Mouse (Mus musculus): ENCODE measurements around the gene Ceacam2.
A peak's percentile ranks its signal among the peaks of the same experiment; 100 is the strongest.
"Not testable (repeated sequence)": the region's sequence is repeated elsewhere in the genome, so short reads cannot be mapped to it uniquely, and the experiment has no call there.

Ceacam2 gene

DNA sequence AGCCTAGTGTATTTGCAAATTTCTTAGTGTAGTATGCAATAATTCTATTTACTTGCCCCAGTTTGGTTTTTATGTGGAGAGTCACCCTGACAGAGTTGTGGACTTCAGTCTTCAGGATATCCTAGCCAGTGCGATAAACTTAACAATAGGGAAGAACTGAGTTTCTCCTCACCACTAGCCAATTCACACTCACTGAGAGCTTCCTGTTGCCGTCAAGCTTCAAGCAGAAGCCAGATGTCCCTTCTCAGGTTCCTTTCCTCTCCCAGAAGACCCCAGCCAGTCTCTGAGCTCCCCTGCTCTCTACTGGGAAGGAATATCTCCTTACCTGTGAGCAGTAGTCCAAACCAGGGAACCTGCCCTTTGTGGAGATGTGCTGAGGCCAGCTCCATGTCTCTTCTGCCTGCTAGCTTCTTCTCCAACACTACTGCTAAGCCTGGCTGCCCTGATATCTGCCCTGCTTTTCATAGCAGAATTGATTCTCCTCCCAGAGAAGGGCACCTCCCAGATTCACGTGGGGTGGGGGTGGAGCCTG lies at the start of gene Ceacam2:
Gene Ceacam2 (minus strand): TSS at position 482 of the 532 bp plus-strand sequence.
- not testable (repeated sequence) for DNase-seq (ENCODE audit: low spot score)

GRCm38 (mm10) chr7:25585351-25586204 lies 45.9 kb upstream of the Ceacam2 start:
- DNase-seq (ENCODE audit: low spot score) = no peak

DNA sequence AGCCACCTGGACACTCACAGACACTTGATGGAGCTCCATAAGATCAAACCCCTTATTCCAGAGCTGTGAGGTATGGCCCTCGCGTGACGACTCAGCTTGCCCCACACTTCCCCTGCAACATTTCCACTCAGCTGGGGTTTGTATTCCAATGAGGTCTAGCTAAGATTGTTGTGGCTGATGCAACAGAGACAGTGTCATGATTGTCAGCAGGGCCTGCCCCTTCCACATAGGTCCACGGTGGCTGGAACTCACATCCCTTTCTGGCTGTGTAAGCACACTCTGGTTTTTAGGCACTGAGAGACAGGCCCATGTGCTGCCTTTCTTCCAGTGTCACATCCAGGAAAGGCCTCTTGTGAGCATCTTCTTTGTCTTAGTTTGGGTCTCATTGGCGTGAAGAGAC lies 45.0 kb upstream of the Ceacam2 start:
- no peak for DNase-seq (ENCODE audit: low spot score)

GRCm38 (mm10) chr7:25582301-25582810 lies 42.7 kb upstream of the Ceacam2 start:
- no peak for DNase-seq (ENCODE audit: low spot score)

- DNase-seq (ENCODE audit: low spot score) = no peak
These were observed 39.8 kb upstream of the Ceacam2 start for GRCm38 (mm10) chr7:25579441-25579840.

DNA sequence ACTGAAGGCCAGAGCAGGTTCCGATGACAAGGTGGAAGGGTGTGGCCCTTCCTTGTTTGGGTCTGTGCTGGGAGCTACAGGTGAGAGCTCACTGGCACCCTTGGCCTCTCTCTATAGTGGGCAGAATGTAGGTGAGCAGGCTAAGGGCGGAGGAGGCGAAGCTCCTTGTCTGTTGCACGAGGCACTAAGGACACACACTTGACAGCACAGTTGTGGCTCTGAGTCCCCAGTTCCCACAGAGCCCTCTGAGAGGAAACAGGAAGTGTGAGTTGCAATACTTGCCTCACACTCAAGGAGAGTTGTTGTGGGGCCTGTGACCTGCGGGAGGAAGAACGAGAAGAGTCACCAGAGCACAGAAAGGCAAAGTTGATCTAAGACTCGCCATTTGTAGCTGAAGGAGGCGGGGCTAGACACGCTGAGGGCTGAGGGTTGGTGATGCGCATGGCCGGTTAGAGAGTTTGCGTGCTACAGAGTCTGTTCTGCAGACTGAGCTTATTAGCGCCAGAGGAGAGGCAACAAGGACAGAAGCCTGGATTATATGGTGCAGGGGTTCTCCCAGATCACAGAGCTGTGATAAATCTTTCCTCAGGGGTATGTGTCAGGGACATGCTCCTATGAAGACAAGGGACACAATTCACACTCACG lies 37.3 kb upstream of the Ceacam2 start:
- not testable (repeated sequence) for DNase-seq (ENCODE audit: low spot score)

GRCm38 (mm10) chr7:25576308-25576707 lies 36.7 kb upstream of the Ceacam2 start:
- DNase-seq (ENCODE audit: low spot score) = not testable (repeated sequence)

DNA sequence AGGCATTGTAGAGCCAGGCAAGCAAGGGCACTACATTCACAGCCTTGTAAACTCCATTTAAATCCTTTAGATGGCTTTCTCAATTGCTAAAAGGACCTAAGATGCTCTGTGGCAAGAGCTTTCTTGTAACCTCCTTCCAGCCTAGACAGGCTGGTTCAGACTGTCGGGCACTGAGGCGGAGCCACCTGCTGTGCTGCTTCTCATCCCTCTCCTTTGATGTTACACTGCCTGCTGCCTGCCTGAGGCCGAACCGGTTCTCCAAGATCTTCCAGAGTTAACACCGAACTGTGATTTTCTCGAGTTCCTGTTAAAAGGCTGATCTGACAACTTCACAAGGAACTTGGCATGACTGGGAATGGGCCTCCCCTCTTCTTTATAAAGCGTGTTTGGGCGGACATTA lies 36.2 kb upstream of the Ceacam2 start:
- DNase-seq (ENCODE audit: low spot score) = no peak

- no peak for DNase-seq (ENCODE audit: low spot score)
These were observed 35.4 kb upstream of the Ceacam2 start for GRCm38 (mm10) chr7:25575105-25575504.

- DNase-seq (ENCODE audit: low spot score) = not testable (repeated sequence)
These were observed 34.1 kb upstream of the Ceacam2 start for GRCm38 (mm10) chr7:25573806-25574205.

- no peak for DNase-seq (ENCODE audit: low spot score)
These were observed 29.1 kb upstream of the Ceacam2 start for GRCm38 (mm10) chr7:25568721-25569120.

DNA sequence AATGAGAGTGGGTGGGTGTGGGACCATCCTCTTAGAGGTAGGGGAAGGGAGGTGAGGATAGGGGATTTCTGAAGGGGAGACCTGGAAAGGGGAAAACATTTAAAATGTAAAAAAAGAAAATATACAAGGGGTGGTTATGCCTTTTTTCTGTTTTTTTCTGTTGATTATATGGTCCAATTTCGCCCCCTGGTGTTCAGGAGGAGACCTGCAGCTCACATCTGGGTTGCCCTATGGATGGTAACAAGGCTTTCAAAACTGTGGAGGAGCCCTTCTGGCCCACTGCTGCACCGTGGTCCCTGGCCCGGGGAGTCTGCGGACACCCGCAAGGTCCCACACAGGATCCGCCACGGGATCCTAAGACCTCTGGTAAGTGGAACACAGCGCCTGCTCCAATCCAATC lies 1.8 kb upstream of the Ceacam2 start:
- DNase-seq (ENCODE audit: low spot score) = peak; percentile 14

- DNase-seq (ENCODE audit: low spot score) = not testable (repeated sequence)
These were observed 297 bp upstream of the Ceacam2 start for GRCm38 (mm10) chr7:25539954-25540353.

GRCm38 (mm10) chr7:25530837-25531236 lies 8.8 kb downstream of the Ceacam2 start:
- DNase-seq (ENCODE audit: low spot score) = no peak

DNA sequence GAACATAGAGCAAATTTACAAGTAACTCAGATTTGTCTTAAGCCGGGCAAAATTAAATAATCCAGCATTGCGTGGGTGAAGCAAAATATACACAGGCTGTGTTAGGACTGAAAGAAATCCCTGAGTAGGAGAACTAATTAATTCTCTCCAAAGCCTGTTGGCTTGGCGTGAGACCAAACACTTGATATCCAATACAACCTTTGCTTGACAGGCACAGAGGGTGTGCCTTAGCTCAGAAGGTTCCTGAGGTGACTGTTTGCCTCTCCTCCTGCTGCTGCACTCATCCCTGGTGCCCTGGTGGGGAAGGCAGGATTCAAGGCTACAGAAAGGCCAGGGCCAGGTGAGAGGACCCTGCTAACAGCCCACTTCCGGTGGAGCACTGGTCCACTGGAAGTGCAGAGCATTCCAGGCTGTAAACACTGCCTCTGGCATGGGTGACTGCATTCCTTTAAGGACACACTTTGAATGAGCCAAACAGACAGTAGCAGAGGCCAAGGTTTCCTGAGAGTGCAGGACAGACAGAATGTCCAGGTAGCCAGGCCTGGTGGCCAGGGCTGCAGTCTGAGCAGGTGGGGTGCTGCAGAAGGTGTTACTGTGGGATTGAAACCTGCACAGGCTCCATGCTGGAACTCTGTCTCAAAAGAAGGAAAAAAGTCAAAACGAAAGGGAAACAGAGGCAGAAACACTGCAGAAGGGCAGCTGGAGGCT lies 23.4 kb downstream of the Ceacam2 start:
- not testable (repeated sequence) for DNase-seq (ENCODE audit: low spot score)

- not testable (repeated sequence) for DNase-seq (ENCODE audit: low spot score)
These were observed 24.0 kb downstream of the Ceacam2 start for GRCm38 (mm10) chr7:25515667-25516066.

DNA sequence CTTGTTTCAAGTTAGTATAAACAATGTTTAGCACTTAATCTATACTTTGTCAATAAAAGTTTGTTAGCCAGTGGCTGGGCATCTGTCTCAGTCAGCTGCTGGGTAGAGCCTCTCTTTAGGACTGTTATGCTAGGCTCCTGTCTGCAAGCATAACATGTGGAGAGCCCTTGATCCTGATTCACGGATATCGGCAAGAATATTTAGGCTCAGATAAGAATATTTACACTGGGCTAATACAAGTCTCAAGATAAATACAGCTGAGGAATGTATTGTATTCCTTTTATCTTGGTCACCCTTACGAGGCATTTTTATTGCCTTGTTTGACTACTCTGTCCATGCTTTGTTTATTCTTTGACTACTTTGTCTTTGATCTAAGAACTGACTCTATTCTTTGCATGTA lies 29.7 kb downstream of the Ceacam2 start:
- DNase-seq (ENCODE audit: low spot score) = no peak

DNA sequence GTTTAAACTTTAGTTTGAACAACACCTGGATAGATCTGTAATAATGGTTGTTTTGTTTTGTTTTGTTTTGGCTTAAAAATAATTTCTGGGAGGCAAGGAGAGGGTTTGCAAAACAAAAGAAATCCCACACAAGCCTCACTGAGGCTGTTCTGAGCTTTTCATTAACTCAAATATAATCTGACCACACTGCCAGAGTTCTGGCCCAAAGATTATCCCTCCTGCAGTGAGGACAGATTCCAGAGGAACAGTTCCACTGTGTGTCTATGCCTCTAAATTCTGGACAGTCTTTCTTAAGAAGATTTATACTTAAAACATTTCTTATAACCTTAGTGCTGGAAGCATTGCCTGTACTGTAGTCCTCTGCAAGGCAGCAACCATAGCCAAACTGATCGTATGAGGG lies 45.0 kb downstream of the Ceacam2 start:
- no peak for DNase-seq (ENCODE audit: low spot score)

DNA sequence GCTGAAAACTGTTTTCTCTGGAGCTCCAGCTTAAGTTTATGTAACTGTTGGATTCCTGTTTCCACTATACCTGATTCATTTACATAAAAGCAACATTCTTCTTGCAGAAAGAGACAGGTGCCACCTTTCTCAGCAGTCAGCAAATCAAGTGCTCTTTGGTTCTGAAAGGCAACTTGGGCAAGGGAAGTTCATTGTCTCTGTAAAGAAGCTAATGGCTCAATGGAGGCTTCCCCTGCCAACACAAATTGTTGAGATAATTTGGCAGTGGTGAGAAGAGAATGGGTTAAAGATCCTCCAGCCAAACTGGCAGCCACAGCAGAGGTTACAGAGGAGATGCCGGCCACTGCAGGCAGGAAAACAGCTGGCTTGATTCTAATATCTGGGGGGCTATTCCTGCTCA lies 49.0 kb downstream of the Ceacam2 start:
- not testable (repeated sequence) for DNase-seq (ENCODE audit: low spot score)

DNA sequence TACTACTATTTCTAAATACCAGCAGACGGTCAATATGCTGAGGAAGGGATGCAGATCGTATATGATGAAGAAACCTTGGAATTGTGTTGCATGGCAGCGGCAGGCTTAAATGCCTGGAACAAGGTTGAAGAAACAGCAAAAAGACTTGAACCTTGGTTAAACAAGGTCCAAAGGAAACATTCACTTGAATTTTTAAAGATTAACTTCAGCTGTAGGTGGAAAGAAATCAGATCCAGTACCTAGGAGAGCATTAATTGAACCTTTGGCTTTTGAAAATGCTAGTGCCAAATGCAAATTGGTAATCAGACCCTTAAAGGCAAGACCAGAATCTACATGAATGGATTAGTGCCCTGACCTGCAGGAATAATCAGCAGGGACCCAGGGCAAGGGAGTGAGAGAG lies 50.3 kb downstream of the Ceacam2 start:
- not testable (repeated sequence) for DNase-seq (ENCODE audit: low spot score)

GRCm38 (mm10) chr7:25486186-25486585 lies 53.5 kb downstream of the Ceacam2 start:
- DNase-seq (ENCODE audit: low spot score) = peak; percentile 33

- no peak for DNase-seq (ENCODE audit: low spot score)
These were observed 54.6 kb downstream of the Ceacam2 start for GRCm38 (mm10) chr7:25485061-25485460.

Data from adipocyte (in vitro differentiated cells).